Mouse (Mus musculus): ENCODE data around the gene Nemp1.

DNA sequence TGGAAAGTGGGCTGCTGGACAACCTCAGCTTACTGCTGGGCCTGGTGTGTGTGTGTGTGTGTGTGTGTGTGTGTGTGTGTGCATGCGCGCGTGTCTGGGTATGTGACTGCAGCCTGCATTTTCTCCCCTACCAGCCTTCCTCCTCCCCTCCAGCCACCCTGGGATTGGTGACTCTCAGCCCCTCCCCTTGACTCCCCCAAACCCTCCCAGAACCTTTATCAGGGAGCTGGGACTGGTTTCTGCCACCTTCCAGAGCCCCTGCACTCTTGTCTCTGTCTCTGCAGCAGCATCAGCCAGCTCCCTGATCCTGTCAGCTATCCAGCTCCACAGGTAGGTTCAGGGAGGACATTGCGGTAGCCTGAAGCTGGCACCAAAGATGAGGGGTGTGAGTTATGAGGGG is 58.4 kb downstream of the Nemp1 start:
- TF ChIP-seq EP300 (IDR thresholded peaks at IDR 0.05): no peak
- no peak for TF ChIP-seq CTCF (IDR thresholded peaks at IDR 0.05)
